Mouse (Mus musculus): ENCODE data around the gene Mical3. TPM values are rescaled to one million over a fixed set of nuclear protein-coding genes. Genes with fewer than 3 reads are reported as not detected.

Gene Mical3
- polyA plus RNA-seq, 1 experiment from 2014 or later: 32.9 TPM

DNA sequence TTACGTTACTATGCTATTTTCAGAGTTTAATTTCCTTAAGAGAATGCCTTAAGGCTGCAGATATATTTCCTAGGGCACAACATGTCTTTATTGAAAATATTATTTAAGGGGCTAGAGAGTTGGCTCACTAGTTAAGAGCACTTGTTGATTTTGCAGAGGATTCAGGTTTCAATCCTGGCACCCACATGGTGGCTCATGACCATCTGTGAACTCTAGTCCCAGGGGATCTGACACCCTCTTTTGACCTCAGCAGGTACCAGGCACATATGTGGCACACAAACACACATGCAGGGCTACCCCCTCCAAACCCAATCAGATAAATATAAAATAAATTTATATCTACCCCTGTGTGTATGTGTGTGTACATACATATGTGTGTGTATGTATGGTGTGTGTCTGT lies 8.5 kb upstream of the Mical3 start:
- no peak overlapping the region for H3K9ac ChIP-seq (ENCODE audit: low read depth, low read length)

GRCm38 (mm10) chr6:121138338-121139040 lies 7.7 kb upstream of the Mical3 start:
- H3K27ac ChIP-seq (ENCODE audit: low read depth, low read length): no peak overlapping the region
- no peak overlapping the region for H3K9ac ChIP-seq (ENCODE audit: low read depth, low read length)
- H3K36me3 ChIP-seq (ENCODE audit: control insufficient read depth, insufficient read depth, low read length): no peaks in the 10 kb centered on the region
- no peaks in the 10 kb centered on the region for H3K9me3 ChIP-seq (ENCODE audit: control insufficient read depth, low read length)
- 85% methylated on average over 12 of the region's 12 CpGs for WGBS
- no peak overlapping the region for H3K4me2 ChIP-seq (ENCODE audit: low read length)
- no peaks in the 10 kb centered on the region for H3K4me1 ChIP-seq (ENCODE audit: control insufficient read depth, insufficient read depth, low read depth, low read length)
- no peaks in the 10 kb centered on the region for H3K27me3 ChIP-seq (replicated peaks; ENCODE audit: control insufficient read depth, insufficient read depth, low read length)
- no peak overlapping the region for H3K4me3 ChIP-seq (ENCODE audit: low read length)
- 0 out of 2 replicates have a peak, but pooled peaks have one; percentile 27 for ATAC-seq

More for the DNA sequence above, 8.5 kb upstream of the Mical3 start:
- ATAC-seq: no peak
- H3K4me3 ChIP-seq (ENCODE audit: low read length): no peak overlapping the region
- H3K9me3 ChIP-seq (ENCODE audit: control insufficient read depth, low read length): no peaks in the 10 kb centered on the region
- H3K27ac ChIP-seq (ENCODE audit: low read depth, low read length): no peak overlapping the region
- H3K36me3 ChIP-seq (ENCODE audit: control insufficient read depth, insufficient read depth, low read length): no peaks in the 10 kb centered on the region
- no peaks in the 10 kb centered on the region; the same call in 1 of the 2 replicates for H3K4me1 ChIP-seq (ENCODE audit: control insufficient read depth, insufficient read depth, low read depth, low read length)
- no peak overlapping the region for H3K4me2 ChIP-seq (ENCODE audit: low read length)
- H3K27me3 ChIP-seq (replicated peaks; ENCODE audit: control insufficient read depth, insufficient read depth, low read length): no peaks in the 10 kb centered on the region
- 76% methylated on average over 1 of the region's 1 CpGs for WGBS

- WGBS: 62% methylated on average over 6 of the region's 6 CpGs
- Histone ChIP-seq H3K27ac (ENCODE audit: low read depth, low read length) (no peak overlapping the region), H3K4me3 (ENCODE audit: low read length) (no peak overlapping the region), H3K9me3 (ENCODE audit: control insufficient read depth, low read length) (no peaks in the 10 kb centered on the region), H3K36me3 (ENCODE audit: control insufficient read depth, insufficient read depth, low read length) (no peaks in the 10 kb centered on the region), H3K4me2 (ENCODE audit: low read length) (no peak overlapping the region), H3K4me1 (ENCODE audit: control insufficient read depth, insufficient read depth, low read depth, low read length) (no peaks in the 10 kb centered on the region), H3K27me3 (replicated peaks; ENCODE audit: control insufficient read depth, insufficient read depth, low read length) (no peaks in the 10 kb centered on the region), H3K9ac (ENCODE audit: low read depth, low read length) (no peak overlapping the region)
- ATAC-seq: no peak
Observed at GRCm38 (mm10) chr6:121137222-121137621, 6.4 kb upstream of the Mical3 start.

DNA sequence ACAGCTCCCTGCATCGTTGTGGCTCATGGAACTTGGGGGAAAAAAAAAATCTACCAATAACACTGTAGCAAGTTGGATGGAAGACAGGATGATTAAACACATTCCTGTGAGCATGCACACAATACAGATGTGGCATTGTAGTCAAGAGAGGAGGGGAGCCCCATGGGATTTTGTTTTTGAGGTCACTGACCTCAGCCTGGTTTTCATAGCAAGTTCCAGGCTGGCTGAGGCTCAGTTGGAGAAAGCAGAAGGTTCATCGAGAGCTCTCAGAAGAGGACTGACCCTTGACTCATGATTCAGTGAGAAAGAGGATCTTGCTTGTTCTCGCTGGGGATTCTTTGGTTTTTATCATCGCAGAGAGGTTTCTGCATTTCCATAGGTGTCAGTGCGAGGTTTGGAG lies 4.1 kb upstream of the Mical3 start:
- Histone ChIP-seq H3K4me1 (ENCODE audit: control insufficient read depth, insufficient read depth, low read depth, low read length) (peaks cover 5% of the 10 kb centered on the region), H3K9ac (ENCODE audit: low read depth, low read length) (no peak overlapping the region), H3K4me2 (ENCODE audit: low read length) (no peak overlapping the region), H3K27me3 (replicated peaks; ENCODE audit: control insufficient read depth, insufficient read depth, low read length) (no peaks in the 10 kb centered on the region), H3K4me3 (ENCODE audit: low read length) (no peak overlapping the region), H3K36me3 (ENCODE audit: control insufficient read depth, insufficient read depth, low read length) (no peaks in the 10 kb centered on the region), H3K27ac (ENCODE audit: low read depth, low read length) (no peak overlapping the region), H3K9me3 (ENCODE audit: control insufficient read depth, low read length) (no peaks in the 10 kb centered on the region)
- no peak for ATAC-seq
- WGBS: 48% methylated on average over 5 of the region's 5 CpGs

DNA sequence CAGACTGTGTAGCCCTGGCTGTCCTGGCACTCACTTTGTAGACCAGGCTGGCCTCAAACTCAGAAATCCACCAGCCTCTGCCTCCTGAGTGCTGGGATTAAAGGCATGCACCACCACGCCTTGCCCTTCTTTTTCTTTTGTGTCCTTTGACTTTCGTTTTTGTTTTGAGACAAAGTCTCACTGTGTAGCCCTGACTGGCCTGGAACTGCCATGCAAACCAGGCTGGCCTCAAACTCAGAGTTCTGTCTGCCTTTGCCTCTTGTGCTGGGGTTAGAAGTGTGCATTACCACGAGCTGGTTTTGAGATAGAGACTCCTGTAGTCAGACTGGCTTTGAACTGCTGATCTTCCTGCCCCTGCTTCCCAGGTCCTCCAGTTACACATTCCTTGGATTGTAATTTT lies 3.5 kb upstream of the Mical3 start:
- Histone ChIP-seq H3K4me3 (ENCODE audit: low read length) (no peak overlapping the region), H3K4me1 (ENCODE audit: control insufficient read depth, insufficient read depth, low read depth, low read length) (peaks cover 5% of the 10 kb centered on the region), H3K4me2 (ENCODE audit: low read length) (no peak overlapping the region), H3K36me3 (ENCODE audit: control insufficient read depth, insufficient read depth, low read length) (no peaks in the 10 kb centered on the region), H3K9me3 (ENCODE audit: control insufficient read depth, low read length) (no peaks in the 10 kb centered on the region), H3K9ac (ENCODE audit: low read depth, low read length) (no peak overlapping the region), H3K27me3 (replicated peaks; ENCODE audit: control insufficient read depth, insufficient read depth, low read length) (no peaks in the 10 kb centered on the region), H3K27ac (ENCODE audit: low read depth, low read length) (no peak overlapping the region)
- 16% methylated on average over 3 of the region's 3 CpGs for WGBS
- no peak for ATAC-seq

DNA sequence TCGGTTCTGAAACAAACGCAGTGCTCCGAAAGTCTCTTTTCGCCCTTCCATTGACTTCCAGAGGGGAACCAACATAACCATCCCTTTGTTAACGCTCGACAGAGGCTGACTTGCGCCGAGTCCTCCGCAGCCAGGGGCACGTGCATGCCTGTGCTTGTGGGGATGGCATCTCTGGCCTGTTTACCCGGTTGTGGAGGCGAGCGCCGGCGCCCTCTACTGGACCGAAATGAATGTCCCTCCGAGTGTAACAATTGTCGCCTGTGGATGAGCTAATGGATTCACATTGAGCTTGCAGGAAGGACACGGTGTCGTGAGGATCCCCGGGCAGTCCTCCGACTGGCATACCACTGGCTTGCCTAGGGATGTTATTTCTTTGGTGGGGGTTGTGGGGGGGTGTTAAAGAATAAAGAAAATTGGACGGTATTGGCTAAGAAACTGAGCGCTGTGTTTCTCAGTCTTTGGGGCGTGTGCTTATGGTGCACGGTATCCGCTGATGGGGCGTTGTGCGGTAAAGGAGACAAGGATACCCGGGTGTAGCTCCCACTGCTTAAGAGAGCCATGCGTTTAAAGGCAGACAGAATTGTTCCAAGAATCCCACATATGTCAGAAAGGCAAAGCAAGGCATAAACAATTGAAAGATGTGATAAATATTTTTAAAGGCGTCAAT lies 627 bp downstream of the Mical3 start:
- Histone ChIP-seq H3K9ac (ENCODE audit: low read depth, low read length) (peak overlapping the region; percentile 81), H3K4me3 (ENCODE audit: low read length) (peak overlapping the region; percentile 63), H3K4me2 (ENCODE audit: low read length) (peak overlapping the region; percentile 73), H3K36me3 (ENCODE audit: control insufficient read depth, insufficient read depth, low read length) (no peaks in the 10 kb centered on the region), H3K27ac (ENCODE audit: low read depth, low read length) (peak overlapping the region; percentile 95), H3K27me3 (replicated peaks; ENCODE audit: control insufficient read depth, insufficient read depth, low read length) (no peaks in the 10 kb centered on the region), H3K4me1 (ENCODE audit: control insufficient read depth, insufficient read depth, low read depth, low read length) (peaks cover 18% of the 10 kb centered on the region), H3K9me3 (ENCODE audit: control insufficient read depth, low read length) (no peaks in the 10 kb centered on the region)
- peak; percentile 93 for ATAC-seq
- under 1% methylated on average over 32 of the region's 32 CpGs for WGBS

- H3K4me2 ChIP-seq (ENCODE audit: low read length): peak overlapping the region; percentile 73
- WGBS: 3% methylated on average over 21 of the region's 21 CpGs
- H3K27ac ChIP-seq (ENCODE audit: low read depth, low read length): peak overlapping the region; percentile 95
- peak; percentile 71 for ATAC-seq
- peak overlapping the region; percentile 63 for H3K4me3 ChIP-seq (ENCODE audit: low read length)
- no peaks in the 10 kb centered on the region for H3K36me3 ChIP-seq (ENCODE audit: control insufficient read depth, insufficient read depth, low read length)
- H3K9me3 ChIP-seq (ENCODE audit: control insufficient read depth, low read length): no peaks in the 10 kb centered on the region
- no peaks in the 10 kb centered on the region for H3K27me3 ChIP-seq (replicated peaks; ENCODE audit: control insufficient read depth, insufficient read depth, low read length)
- peak overlapping the region; percentile 81 for H3K9ac ChIP-seq (ENCODE audit: low read depth, low read length)
- peaks cover 18% of the 10 kb centered on the region for H3K4me1 ChIP-seq (ENCODE audit: control insufficient read depth, insufficient read depth, low read depth, low read length)
Observed at GRCm38 (mm10) chr6:121129506-121129905, 1.3 kb downstream of the Mical3 start.

- no peaks in the 10 kb centered on the region for H3K9me3 ChIP-seq (ENCODE audit: control insufficient read depth, low read length)
- peak overlapping the region; percentile 73 for H3K4me2 ChIP-seq (ENCODE audit: low read length)
- H3K4me1 ChIP-seq (ENCODE audit: control insufficient read depth, insufficient read depth, low read depth, low read length): peaks cover 18% of the 10 kb centered on the region
- H3K4me3 ChIP-seq (ENCODE audit: low read length): peak overlapping the region; percentile 63
- 73% methylated on average over 5 of the region's 5 CpGs for WGBS
- H3K27me3 ChIP-seq (replicated peaks; ENCODE audit: control insufficient read depth, insufficient read depth, low read length): no peaks in the 10 kb centered on the region
- ATAC-seq: no peak
- H3K36me3 ChIP-seq (ENCODE audit: control insufficient read depth, insufficient read depth, low read length): no peaks in the 10 kb centered on the region
- peak overlapping the region; percentile 95 for H3K27ac ChIP-seq (ENCODE audit: low read depth, low read length)
- peak overlapping the region; percentile 26 for H3K9ac ChIP-seq (ENCODE audit: low read depth, low read length)
Observed at GRCm38 (mm10) chr6:121128736-121129135, 2.1 kb downstream of the Mical3 start.

GRCm38 (mm10) chr6:121127726-121128125 lies 3.1 kb downstream of the Mical3 start:
- H3K9ac ChIP-seq (ENCODE audit: low read depth, low read length): no peak overlapping the region
- H3K9me3 ChIP-seq (ENCODE audit: control insufficient read depth, low read length): no peaks in the 10 kb centered on the region

More at GRCm38 (mm10) chr6:121127726-121128125, 3.1 kb downstream of the Mical3 start:
- no peaks in the 10 kb centered on the region for H3K27me3 ChIP-seq (replicated peaks; ENCODE audit: control insufficient read depth, insufficient read depth, low read length)
- no peak overlapping the region for H3K4me3 ChIP-seq (ENCODE audit: low read length)
- H3K27ac ChIP-seq (ENCODE audit: low read depth, low read length): no peak overlapping the region
- WGBS: 56% methylated on average over 3 of the region's 3 CpGs
- H3K4me2 ChIP-seq (ENCODE audit: low read length): peak overlapping the region; percentile 73
- peaks cover 18% of the 10 kb centered on the region for H3K4me1 ChIP-seq (ENCODE audit: control insufficient read depth, insufficient read depth, low read depth, low read length)
- no peak for ATAC-seq
- no peaks in the 10 kb centered on the region for H3K36me3 ChIP-seq (ENCODE audit: control insufficient read depth, insufficient read depth, low read length)

Data from hindbrain, embryonic 16.5 days (tissue).